Mouse (Mus musculus) lung, postnatal 4 days (tissue): ENCODE data around the gene Eml6.
A peak's percentile ranks its signal among the peaks of the same experiment; 100 is the strongest.
"Not testable (repeated sequence)": the region's sequence is repeated elsewhere in the genome, so short reads cannot be mapped to it uniquely, and the experiment has no call there.

Experiments used
- DNase-seq, 2 experiments: peaks; one replicate each; pipeline ENCODE4 v3.0.0; 2021

The Eml6 gene

GRCm38 (mm10) chr11:30025835-30026472 lies at the start of gene Eml6:
Gene Eml6 (minus strand): TSS chr11:30026033.
- DNase-seq, result peak; percentile 94 to 98

- DNase-seq, result peak in 1 of 2 experiments; percentile 17
Measured at GRCm38 (mm10) chr11:30057299-30057698, 31.5 kb upstream of the Eml6 start.

- no peak for DNase-seq
Measured at GRCm38 (mm10) chr11:30025144-30025543, 689 bp downstream of the Eml6 start.

GRCm38 (mm10) chr11:30024261-30025071 lies 1.4 kb downstream of the Eml6 start:
- DNase-seq, result peak; percentile 15 to 34

GRCm38 (mm10) chr11:29986257-29986656 lies 39.6 kb downstream of the Eml6 start:
- no peak for DNase-seq

GRCm38 (mm10) chr11:29968874-29969273 lies 57.0 kb downstream of the Eml6 start:
- DNase-seq, result no peak

- DNase-seq, result no peak
Measured at GRCm38 (mm10) chr11:29959366-29959765, 66.5 kb downstream of the Eml6 start.

- no peak for DNase-seq
Measured at GRCm38 (mm10) chr11:29944661-29945060, 81.2 kb downstream of the Eml6 start.

GRCm38 (mm10) chr11:29924332-29924731 lies 101.5 kb downstream of the Eml6 start:
- no peak for DNase-seq

GRCm38 (mm10) chr11:29923851-29924250 lies 102.0 kb downstream of the Eml6 start:
- DNase-seq, result no peak

- no peak for DNase-seq
Measured at GRCm38 (mm10) chr11:29913180-29913579, 112.7 kb downstream of the Eml6 start.

- DNase-seq, result no peak
Measured at GRCm38 (mm10) chr11:29909330-29909729, 116.5 kb downstream of the Eml6 start.

- DNase-seq, result peak in 1 of 2 experiments; percentile 65
Measured at GRCm38 (mm10) chr11:29885160-29885559, 140.7 kb downstream of the Eml6 start.

GRCm38 (mm10) chr11:29884355-29884754 lies 141.5 kb downstream of the Eml6 start:
- no peak for DNase-seq

- DNase-seq, result no peak
Measured at GRCm38 (mm10) chr11:29883024-29883423, 142.8 kb downstream of the Eml6 start.

GRCm38 (mm10) chr11:29879641-29880040 lies 146.2 kb downstream of the Eml6 start:
- DNase-seq, result no peak

GRCm38 (mm10) chr11:29877981-29878380 lies 147.9 kb downstream of the Eml6 start:
- DNase-seq, result no peak

- no peak for DNase-seq
Measured at GRCm38 (mm10) chr11:29877280-29877679, 148.6 kb downstream of the Eml6 start.

- DNase-seq, result not testable (repeated sequence)
Measured at GRCm38 (mm10) chr11:29874781-29875180, 151.1 kb downstream of the Eml6 start.

GRCm38 (mm10) chr11:29870174-29870573 lies 155.7 kb downstream of the Eml6 start:
- DNase-seq, result no peak

GRCm38 (mm10) chr11:29864269-29864668 lies 161.6 kb downstream of the Eml6 start:
- no peak for DNase-seq

- DNase-seq, result peak in 1 of 2 experiments; percentile 24
Measured at GRCm38 (mm10) chr11:29861750-29862397, 164.0 kb downstream of the Eml6 start.

GRCm38 (mm10) chr11:29861040-29861439 lies 164.8 kb downstream of the Eml6 start:
- no peak for DNase-seq
